Mouse (Mus musculus): ENCODE data around the gene Tph1. TPM values are rescaled to one million over a fixed set of nuclear protein-coding genes. Genes with fewer than 3 reads are reported as not detected.
"Not testable (repeated sequence)": the region's sequence is repeated elsewhere in the genome, so short reads cannot be mapped to it uniquely, and the experiment has no call there.

Gene Tph1
- polyA plus RNA-seq, 1 experiment: 0.27 TPM

GRCm38 (mm10) chr7:46686827-46687226 lies 14.5 kb upstream of the Tph1 start:
- DNase-seq (ENCODE audit: low read depth): no peak
- TF ChIP-seq POLR2A (IDR thresholded peaks at IDR 0.05; ENCODE audit: borderline replicate concordance, extremely low read depth, insufficient read depth, insufficient read length, poor library complexity, severe bottlenecking) (no peak), CTCF (IDR thresholded peaks at IDR 0.05; ENCODE audit: borderline replicate concordance, extremely low read depth, insufficient read depth, insufficient read length) (no peak)

- no peak for DNase-seq (ENCODE audit: low read depth)
- TF ChIP-seq POLR2A (IDR thresholded peaks at IDR 0.05; ENCODE audit: borderline replicate concordance, extremely low read depth, insufficient read depth, insufficient read length, poor library complexity, severe bottlenecking) (no peak), CTCF (IDR thresholded peaks at IDR 0.05; ENCODE audit: borderline replicate concordance, extremely low read depth, insufficient read depth, insufficient read length) (no peak)
Measured at GRCm38 (mm10) chr7:46680732-46681131, 8.4 kb upstream of the Tph1 start.

GRCm38 (mm10) chr7:46679044-46679443 lies 6.7 kb upstream of the Tph1 start:
- DNase-seq (ENCODE audit: low read depth): not testable (repeated sequence)

- no peak for DNase-seq (ENCODE audit: low read depth)
- TF ChIP-seq CTCF (IDR thresholded peaks at IDR 0.05; ENCODE audit: borderline replicate concordance, extremely low read depth, insufficient read depth, insufficient read length): no peak
- no peak for TF ChIP-seq POLR2A (IDR thresholded peaks at IDR 0.05; ENCODE audit: borderline replicate concordance, extremely low read depth, insufficient read depth, insufficient read length, poor library complexity, severe bottlenecking)
Measured at GRCm38 (mm10) chr7:46678417-46678816, 6.1 kb upstream of the Tph1 start.

- TF ChIP-seq CTCF (IDR thresholded peaks at IDR 0.05; ENCODE audit: borderline replicate concordance, extremely low read depth, insufficient read depth, insufficient read length): no peak
- no peak for TF ChIP-seq POLR2A (IDR thresholded peaks at IDR 0.05; ENCODE audit: borderline replicate concordance, extremely low read depth, insufficient read depth, insufficient read length, poor library complexity, severe bottlenecking)
- peak; percentile 27 for DNase-seq (ENCODE audit: low read depth)
Measured at GRCm38 (mm10) chr7:46676808-46677360, 4.5 kb upstream of the Tph1 start.

- no peak for TF ChIP-seq POLR2A (IDR thresholded peaks at IDR 0.05; ENCODE audit: borderline replicate concordance, extremely low read depth, insufficient read depth, insufficient read length, poor library complexity, severe bottlenecking)
- no peak for TF ChIP-seq CTCF (IDR thresholded peaks at IDR 0.05; ENCODE audit: borderline replicate concordance, extremely low read depth, insufficient read depth, insufficient read length)
- DNase-seq (ENCODE audit: low read depth): no peak
Measured at GRCm38 (mm10) chr7:46675886-46676285, 3.5 kb upstream of the Tph1 start.

- DNase-seq (ENCODE audit: low read depth): no peak
- TF ChIP-seq CTCF (IDR thresholded peaks at IDR 0.05; ENCODE audit: borderline replicate concordance, extremely low read depth, insufficient read depth, insufficient read length) (no peak), POLR2A (IDR thresholded peaks at IDR 0.05; ENCODE audit: borderline replicate concordance, extremely low read depth, insufficient read depth, insufficient read length, poor library complexity, severe bottlenecking) (no peak)
Measured at GRCm38 (mm10) chr7:46675061-46675460, 2.7 kb upstream of the Tph1 start.

GRCm38 (mm10) chr7:46667256-46667655 lies 5.1 kb downstream of the Tph1 start:
- peak; percentile 31 for DNase-seq (ENCODE audit: low read depth)
- TF ChIP-seq POLR2A (IDR thresholded peaks at IDR 0.05; ENCODE audit: borderline replicate concordance, extremely low read depth, insufficient read depth, insufficient read length, poor library complexity, severe bottlenecking) (no peak), CTCF (IDR thresholded peaks at IDR 0.05; ENCODE audit: borderline replicate concordance, extremely low read depth, insufficient read depth, insufficient read length) (no peak)

- peak; percentile 75 for TF ChIP-seq CTCF (IDR thresholded peaks at IDR 0.05; ENCODE audit: borderline replicate concordance, extremely low read depth, insufficient read depth, insufficient read length)
- no peak for TF ChIP-seq POLR2A (IDR thresholded peaks at IDR 0.05; ENCODE audit: borderline replicate concordance, extremely low read depth, insufficient read depth, insufficient read length, poor library complexity, severe bottlenecking)
- peak; percentile 41 for DNase-seq (ENCODE audit: low read depth)
Measured at GRCm38 (mm10) chr7:46665236-46665635, 7.1 kb downstream of the Tph1 start.

GRCm38 (mm10) chr7:46661591-46662090 lies 10.7 kb downstream of the Tph1 start:
- TF ChIP-seq POLR2A (IDR thresholded peaks at IDR 0.05; ENCODE audit: borderline replicate concordance, extremely low read depth, insufficient read depth, insufficient read length, poor library complexity, severe bottlenecking): no peak
- TF ChIP-seq CTCF (IDR thresholded peaks at IDR 0.05; ENCODE audit: borderline replicate concordance, extremely low read depth, insufficient read depth, insufficient read length): no peak

GRCm38 (mm10) chr7:46652279-46652678 lies 20.1 kb downstream of the Tph1 start:
- TF ChIP-seq CTCF (IDR thresholded peaks at IDR 0.05; ENCODE audit: borderline replicate concordance, extremely low read depth, insufficient read depth, insufficient read length): no peak
- no peak for TF ChIP-seq POLR2A (IDR thresholded peaks at IDR 0.05; ENCODE audit: borderline replicate concordance, extremely low read depth, insufficient read depth, insufficient read length, poor library complexity, severe bottlenecking)
- no peak for DNase-seq (ENCODE audit: low read depth)

More at GRCm38 (mm10) chr7:46661591-46662090, 10.7 kb downstream of the Tph1 start:
- DNase-seq (ENCODE audit: low read depth): no peak

GRCm38 (mm10) chr7:46650231-46650630 lies 22.1 kb downstream of the Tph1 start:
- DNase-seq (ENCODE audit: low read depth): not testable (repeated sequence)

All from brain, embryonic 14.5 days (tissue).